Mouse (Mus musculus): ENCODE data around the gene Zfp593.

- TF ChIP-seq EP300 (IDR thresholded peaks at IDR 0.05; ENCODE audit: low read depth) (no peak), CTCF (IDR thresholded peaks at IDR 0.05; ENCODE audit: low read depth) (no peak)
Observed at GRCm38 (mm10) chr4:134293692-134294163, 48.3 kb upstream of the Zfp593 start.

All from liver, postnatal 0 days (tissue).